Mouse (Mus musculus) 3T3-L1 (cell line): Measurements from ENCODE around the gene Adam12.

Source experiments
- DNase-seq: peaks from one replicate; pipeline ENCODE4 v3.0.0-alpha.2; 2015; ENCODE audit warnings: low read depth, low spot score

Gene Adam12

GRCm38 (mm10) chr7:133872701-133873100 is 359.2 kb downstream of the Adam12 start:
- no peak for DNase-seq

GRCm38 (mm10) chr7:133870265-133870664 is 361.7 kb downstream of the Adam12 start:
- DNase-seq = no peak

- no peak for DNase-seq
These were observed 368.3 kb downstream of the Adam12 start for GRCm38 (mm10) chr7:133863684-133864083.

DNA sequence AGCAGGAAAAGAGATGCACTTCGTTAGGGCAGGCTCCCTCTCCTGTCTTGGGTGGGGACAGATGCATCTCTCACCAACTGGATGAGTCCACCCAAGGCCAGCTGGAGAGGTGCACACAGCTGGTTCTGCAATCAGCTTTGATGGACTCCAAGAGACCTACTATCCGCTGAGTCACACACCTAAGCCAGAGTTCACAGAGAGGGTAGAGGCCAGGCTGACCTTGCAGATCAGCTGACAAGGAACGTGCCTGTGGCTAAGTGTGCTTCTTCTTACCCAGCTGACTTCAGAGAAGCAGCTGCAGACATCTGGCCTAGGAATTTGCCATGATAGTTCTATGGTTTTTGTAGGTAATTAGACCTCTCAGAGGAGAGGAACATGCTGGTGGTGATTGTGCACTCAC is 368.8 kb downstream of the Adam12 start:
- DNase-seq = no peak

DNA sequence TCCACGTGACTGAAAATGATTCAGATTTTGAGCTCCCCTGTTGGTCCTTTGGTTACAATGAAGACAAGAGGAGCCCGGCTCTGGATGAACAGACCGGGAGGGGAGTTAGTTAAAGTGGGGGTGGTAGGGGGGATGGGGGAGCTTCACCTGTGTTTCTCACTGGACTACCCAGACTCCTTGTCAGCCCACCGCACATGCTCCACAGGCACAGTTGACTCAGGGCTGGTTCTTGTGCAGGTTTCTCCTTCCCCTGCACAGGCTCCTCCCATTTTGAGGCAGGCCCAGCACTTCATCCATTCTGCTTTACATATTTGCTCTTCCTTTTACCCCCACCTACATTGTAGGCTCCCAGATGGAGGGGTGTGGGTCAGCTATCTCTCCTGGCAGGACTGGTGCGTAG is 369.2 kb downstream of the Adam12 start:
- DNase-seq = no peak

DNA sequence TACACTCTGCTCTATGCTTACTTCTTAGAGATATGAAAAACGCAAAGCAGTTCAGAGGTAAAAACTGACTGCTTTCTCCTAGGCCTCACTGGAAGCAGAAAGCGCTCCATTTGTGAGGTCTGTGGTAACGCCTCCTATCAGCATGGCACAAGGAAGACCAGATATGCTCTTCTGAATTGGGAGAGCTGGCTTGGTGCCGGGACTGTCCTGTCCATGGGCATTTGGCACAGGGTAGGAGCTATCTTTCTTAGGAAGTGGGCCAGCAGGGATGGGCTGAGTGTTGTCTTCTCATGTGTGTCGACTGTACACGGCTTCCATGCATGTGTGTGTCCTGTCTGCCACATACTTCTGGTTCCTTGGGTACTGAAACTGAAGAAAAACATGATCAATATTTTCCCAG is 369.7 kb downstream of the Adam12 start:
- DNase-seq = no peak

DNA sequence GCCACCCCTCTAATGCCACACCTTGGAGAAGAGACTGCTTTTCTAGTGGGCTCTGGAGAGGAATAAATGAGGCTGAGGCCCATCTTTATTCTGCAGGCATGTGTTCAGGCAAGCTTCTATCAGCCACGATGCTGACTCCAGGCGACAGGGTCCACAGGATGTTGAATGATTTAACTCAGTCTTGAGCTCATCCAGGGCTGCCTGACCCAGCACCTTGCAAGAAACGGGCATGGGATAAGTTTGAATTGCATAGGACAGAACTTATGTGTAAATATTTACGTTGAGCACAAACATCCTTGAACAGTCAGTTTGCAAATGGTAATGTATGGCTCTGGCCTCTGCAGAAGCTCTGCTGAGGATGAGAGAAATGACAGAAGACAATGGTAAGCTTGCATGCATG is 372.4 kb downstream of the Adam12 start:
- DNase-seq = no peak

GRCm38 (mm10) chr7:133858506-133858905 is 373.4 kb downstream of the Adam12 start:
- DNase-seq = no peak

GRCm38 (mm10) chr7:133856278-133856677 is 375.7 kb downstream of the Adam12 start:
- DNase-seq = peak; percentile 87

- peak; percentile 44 for DNase-seq
These were observed 381.2 kb downstream of the Adam12 start for GRCm38 (mm10) chr7:133850735-133851134.

- DNase-seq = no peak
These were observed 383.8 kb downstream of the Adam12 start for GRCm38 (mm10) chr7:133848180-133848579.

GRCm38 (mm10) chr7:133847175-133847574 is 384.8 kb downstream of the Adam12 start:
- DNase-seq = no peak

- DNase-seq = no peak
These were observed 389.9 kb downstream of the Adam12 start for GRCm38 (mm10) chr7:133842079-133842478.

GRCm38 (mm10) chr7:133839546-133839945 is 392.4 kb downstream of the Adam12 start:
- no peak for DNase-seq
